Mouse (Mus musculus): Measurements from ENCODE around the gene Pde10a. TPM values are rescaled to one million over a fixed set of nuclear protein-coding genes. Genes with fewer than 3 reads are reported as not detected.

The Pde10a gene
- polyA plus RNA-seq, 1 experiment from 2014 or later: 1.4 TPM

- no peaks in the 10 kb centered on the region for H3K36me3 ChIP-seq (ENCODE audit: control insufficient read depth, insufficient read depth, low read length)
- no peaks in the 10 kb centered on the region for H3K9me3 ChIP-seq (ENCODE audit: control insufficient read depth, low read depth, low read length)
- H3K4me1 ChIP-seq (ENCODE audit: control insufficient read depth, insufficient read depth, low read length): no peaks in the 10 kb centered on the region
- H3K4me2 ChIP-seq (replicated peaks; ENCODE audit: low read depth, low read length): no peak overlapping the region
- no peak for ATAC-seq (ENCODE audit: insufficient number of reproducible peaks, insufficient read depth, low FRiP score, low read depth)
- H3K27me3 ChIP-seq (ENCODE audit: control insufficient read depth, insufficient read depth, low read length): no peaks in the 10 kb centered on the region
- H3K27ac ChIP-seq (ENCODE audit: low read length): no peak overlapping the region
- no peak overlapping the region for H3K4me3 ChIP-seq (ENCODE audit: low read depth, low read length)
- H3K9ac ChIP-seq (replicated peaks; ENCODE audit: low read depth, low read length): no peak overlapping the region
- WGBS: 6% methylated on average over 4 of the region's 4 CpGs
Measured at GRCm38 (mm10) chr17:8936603-8937002, 411.4 kb downstream of the Pde10a start.

- H3K27ac ChIP-seq (ENCODE audit: low read length): no peak overlapping the region
- WGBS: 76% methylated on average over 5 of the region's 5 CpGs
- H3K4me1 ChIP-seq (ENCODE audit: control insufficient read depth, insufficient read depth, low read length): no peaks in the 10 kb centered on the region
- no peaks in the 10 kb centered on the region for H3K36me3 ChIP-seq (ENCODE audit: control insufficient read depth, insufficient read depth, low read length)
- no peaks in the 10 kb centered on the region for H3K27me3 ChIP-seq (ENCODE audit: control insufficient read depth, insufficient read depth, low read length)
- H3K9ac ChIP-seq (replicated peaks; ENCODE audit: low read depth, low read length): no peak overlapping the region
- H3K9me3 ChIP-seq (ENCODE audit: control insufficient read depth, low read depth, low read length): no peaks in the 10 kb centered on the region
- no peak overlapping the region for H3K4me3 ChIP-seq (ENCODE audit: low read depth, low read length)
- no peak for ATAC-seq (ENCODE audit: insufficient number of reproducible peaks, insufficient read depth, low FRiP score, low read depth)
- H3K4me2 ChIP-seq (replicated peaks; ENCODE audit: low read depth, low read length): no peak overlapping the region
Measured at GRCm38 (mm10) chr17:8951588-8951987, 426.4 kb downstream of the Pde10a start.

- Histone ChIP-seq H3K9me3 (ENCODE audit: control insufficient read depth, low read depth, low read length) (no peaks in the 10 kb centered on the region), H3K9ac (replicated peaks; ENCODE audit: low read depth, low read length) (no peak overlapping the region), H3K4me2 (replicated peaks; ENCODE audit: low read depth, low read length) (no peak overlapping the region), H3K27ac (ENCODE audit: low read length) (no peak overlapping the region), H3K36me3 (ENCODE audit: control insufficient read depth, insufficient read depth, low read length) (no peaks in the 10 kb centered on the region), H3K4me3 (ENCODE audit: low read depth, low read length) (no peak overlapping the region), H3K27me3 (ENCODE audit: control insufficient read depth, insufficient read depth, low read length) (no peaks in the 10 kb centered on the region), H3K4me1 (ENCODE audit: control insufficient read depth, insufficient read depth, low read length) (no peaks in the 10 kb centered on the region)
- 88% methylated on average over 8 of the region's 8 CpGs for WGBS
- ATAC-seq (ENCODE audit: insufficient number of reproducible peaks, insufficient read depth, low FRiP score, low read depth): no peak
Measured at GRCm38 (mm10) chr17:8952951-8953350, 427.8 kb downstream of the Pde10a start.

GRCm38 (mm10) chr17:8958125-8958524, 433.0 kb downstream of the Pde10a start:
- Histone ChIP-seq H3K9me3 (ENCODE audit: control insufficient read depth, low read depth, low read length) (no peaks in the 10 kb centered on the region), H3K4me1 (ENCODE audit: control insufficient read depth, insufficient read depth, low read length) (no peaks in the 10 kb centered on the region), H3K9ac (replicated peaks; ENCODE audit: low read depth, low read length) (no peak overlapping the region), H3K27me3 (ENCODE audit: control insufficient read depth, insufficient read depth, low read length) (no peaks in the 10 kb centered on the region), H3K36me3 (ENCODE audit: control insufficient read depth, insufficient read depth, low read length) (no peaks in the 10 kb centered on the region), H3K4me3 (ENCODE audit: low read depth, low read length) (no peak overlapping the region), H3K27ac (ENCODE audit: low read length) (no peak overlapping the region), H3K4me2 (replicated peaks; ENCODE audit: low read depth, low read length) (no peak overlapping the region)
- ATAC-seq (ENCODE audit: insufficient number of reproducible peaks, insufficient read depth, low FRiP score, low read depth): no peak
- WGBS: 83% methylated on average over 6 of the region's 6 CpGs

GRCm38 (mm10) chr17:8960386-8960785, 435.2 kb downstream of the Pde10a start:
- Histone ChIP-seq H3K27me3 (ENCODE audit: control insufficient read depth, insufficient read depth, low read length) (no peaks in the 10 kb centered on the region), H3K4me1 (ENCODE audit: control insufficient read depth, insufficient read depth, low read length) (no peaks in the 10 kb centered on the region), H3K4me2 (replicated peaks; ENCODE audit: low read depth, low read length) (no peak overlapping the region), H3K4me3 (ENCODE audit: low read depth, low read length) (no peak overlapping the region), H3K27ac (ENCODE audit: low read length) (no peak overlapping the region), H3K36me3 (ENCODE audit: control insufficient read depth, insufficient read depth, low read length) (no peaks in the 10 kb centered on the region), H3K9me3 (ENCODE audit: control insufficient read depth, low read depth, low read length) (no peaks in the 10 kb centered on the region), H3K9ac (replicated peaks; ENCODE audit: low read depth, low read length) (no peak overlapping the region)
- ATAC-seq (ENCODE audit: insufficient number of reproducible peaks, insufficient read depth, low FRiP score, low read depth): no peak
- WGBS: 95% methylated on average over 4 of the region's 4 CpGs

- no peak for ATAC-seq (ENCODE audit: insufficient number of reproducible peaks, insufficient read depth, low FRiP score, low read depth)
- Histone ChIP-seq H3K9ac (replicated peaks; ENCODE audit: low read depth, low read length) (no peak overlapping the region), H3K27ac (ENCODE audit: low read length) (no peak overlapping the region), H3K9me3 (ENCODE audit: control insufficient read depth, low read depth, low read length) (no peaks in the 10 kb centered on the region), H3K4me2 (replicated peaks; ENCODE audit: low read depth, low read length) (no peak overlapping the region), H3K36me3 (ENCODE audit: control insufficient read depth, insufficient read depth, low read length) (no peaks in the 10 kb centered on the region), H3K27me3 (ENCODE audit: control insufficient read depth, insufficient read depth, low read length) (no peaks in the 10 kb centered on the region), H3K4me3 (ENCODE audit: low read depth, low read length) (no peak overlapping the region), H3K4me1 (ENCODE audit: control insufficient read depth, insufficient read depth, low read length) (no peaks in the 10 kb centered on the region)
- WGBS: 90% methylated on average over 5 of the region's 5 CpGs
Measured at GRCm38 (mm10) chr17:8961097-8961496, 435.9 kb downstream of the Pde10a start.

GRCm38 (mm10) chr17:8961644-8962043, 436.5 kb downstream of the Pde10a start:
- H3K4me3 ChIP-seq (ENCODE audit: low read depth, low read length): no peak overlapping the region
- H3K9ac ChIP-seq (replicated peaks; ENCODE audit: low read depth, low read length): no peak overlapping the region
- no peaks in the 10 kb centered on the region for H3K4me1 ChIP-seq (ENCODE audit: control insufficient read depth, insufficient read depth, low read length)
- H3K27me3 ChIP-seq (ENCODE audit: control insufficient read depth, insufficient read depth, low read length): no peaks in the 10 kb centered on the region
- H3K4me2 ChIP-seq (replicated peaks; ENCODE audit: low read depth, low read length): no peak overlapping the region
- no peak for ATAC-seq (ENCODE audit: insufficient number of reproducible peaks, insufficient read depth, low FRiP score, low read depth)
- H3K27ac ChIP-seq (ENCODE audit: low read length): no peak overlapping the region
- H3K36me3 ChIP-seq (ENCODE audit: control insufficient read depth, insufficient read depth, low read length): no peaks in the 10 kb centered on the region
- WGBS: 64% methylated on average over 14 of the region's 14 CpGs
- no peaks in the 10 kb centered on the region for H3K9me3 ChIP-seq (ENCODE audit: control insufficient read depth, low read depth, low read length)

GRCm38 (mm10) chr17:8965177-8965576, 440.0 kb downstream of the Pde10a start:
- Histone ChIP-seq H3K4me2 (replicated peaks; ENCODE audit: low read depth, low read length) (no peak overlapping the region), H3K9me3 (ENCODE audit: control insufficient read depth, low read depth, low read length) (no peaks in the 10 kb centered on the region), H3K9ac (replicated peaks; ENCODE audit: low read depth, low read length) (no peak overlapping the region), H3K4me3 (ENCODE audit: low read depth, low read length) (no peak overlapping the region), H3K4me1 (ENCODE audit: control insufficient read depth, insufficient read depth, low read length) (no peaks in the 10 kb centered on the region), H3K27me3 (ENCODE audit: control insufficient read depth, insufficient read depth, low read length) (no peaks in the 10 kb centered on the region), H3K36me3 (ENCODE audit: control insufficient read depth, insufficient read depth, low read length) (no peaks in the 10 kb centered on the region), H3K27ac (ENCODE audit: low read length) (no peak overlapping the region)
- ATAC-seq (ENCODE audit: insufficient number of reproducible peaks, insufficient read depth, low FRiP score, low read depth): no peak
- WGBS: 92% methylated on average over 6 of the region's 6 CpGs

GRCm38 (mm10) chr17:8972152-8972854, 447.1 kb downstream of the Pde10a start:
- H3K4me2 ChIP-seq (replicated peaks; ENCODE audit: low read depth, low read length): no peak overlapping the region
- H3K4me3 ChIP-seq (ENCODE audit: low read depth, low read length): no peak overlapping the region
- ATAC-seq (ENCODE audit: insufficient number of reproducible peaks, insufficient read depth, low FRiP score, low read depth): no peak
- no peak overlapping the region for H3K27ac ChIP-seq (ENCODE audit: low read length)
- no peaks in the 10 kb centered on the region for H3K36me3 ChIP-seq (ENCODE audit: control insufficient read depth, insufficient read depth, low read length)
- WGBS: 27% methylated on average over 12 of the region's 12 CpGs
- no peaks in the 10 kb centered on the region for H3K4me1 ChIP-seq (ENCODE audit: control insufficient read depth, insufficient read depth, low read length)
- H3K27me3 ChIP-seq (ENCODE audit: control insufficient read depth, insufficient read depth, low read length): no peaks in the 10 kb centered on the region
- H3K9ac ChIP-seq (replicated peaks; ENCODE audit: low read depth, low read length): no peak overlapping the region
- no peaks in the 10 kb centered on the region for H3K9me3 ChIP-seq (ENCODE audit: control insufficient read depth, low read depth, low read length)

All from stomach, embryonic 14.5 days (tissue).